Mouse (Mus musculus) G1E-ER4 (cell line): ENCODE measurements around the gene Dcakd. TPM values are rescaled to one million over a fixed set of nuclear protein-coding genes. Genes with fewer than 3 reads are reported as not detected.

Experiments
- GATA1 ChIP-seq: IDR thresholded peaks from one replicate; pipeline ENCODE4 v1.8.0; 2012; ENCODE audit warnings: low read length, inconsistent platforms
- polyA plus RNA-seq: library from polyadenylated mRNA; stranded (reverse); fragments of >175 nt; gene quantifications from 2 replicates; pipeline ENCODE4 v1.2.3, GENCODE M21; 2012

Dcakd gene
- polyA plus RNA-seq, 1 experiment: 136 TPM

- no peak for TF ChIP-seq GATA1
Observed at GRCm38 (mm10) chr11:102946265-102946991, 81.7 kb downstream of the Dcakd start, which contains the start of gene C1ql1. C1ql1 (minus strand) TSS chr11:102946688.

GRCm38 (mm10) chr11:102945306-102946264, 82.5 kb downstream of the Dcakd start:
- no peak for TF ChIP-seq GATA1

Other genes with a start within 250 kb of the Dcakd start
- not detected in 2 replicates for gene Gjc1, start 208.6 kb downstream of the Dcakd start, polyA plus RNA-seq
- gene Higd1b, start 192.5 kb downstream of the Dcakd start, polyA plus RNA-seq: not detected in 2 replicates
- 364 and 388 TPM in 2 replicates for gene Eftud2, start 147.3 kb downstream of the Dcakd start, polyA plus RNA-seq
- 0.13 and 0.24 TPM in 2 replicates for gene Ccdc103, start 147.1 kb downstream of the Dcakd start, polyA plus RNA-seq
- gene Fam187a, start 143.2 kb downstream of the Dcakd start, polyA plus RNA-seq: not detected in 2 replicates
- gene Gfap, start 127.4 kb downstream of the Dcakd start, polyA plus RNA-seq: 0.02 TPM in 1 of 2 replicates, not detected in the other
- 32.8 and 39.4 TPM in 2 replicates for gene Kif18b, start 103.2 kb downstream of the Dcakd start, polyA plus RNA-seq
- gene C1ql1, start 81.6 kb downstream of the Dcakd start, polyA plus RNA-seq: not detected in 2 replicates
- 5.0 and 13.0 TPM in 2 replicates for gene Nmt1, start 143 bp downstream of the Dcakd start, polyA plus RNA-seq
- gene Plcd3, start 73.3 kb upstream of the Dcakd start, polyA plus RNA-seq: 0.03 TPM in 1 of 2 replicates, not detected in the other
- 27.3 and 31.9 TPM in 2 replicates for gene Acbd4, start 73.3 kb upstream of the Dcakd start, polyA plus RNA-seq
- 40.7 and 42.1 TPM in 2 replicates for gene Hexim1, start 87.9 kb upstream of the Dcakd start, polyA plus RNA-seq
- 9.8 and 12.5 TPM in 2 replicates for gene Hexim2, start 104.1 kb upstream of the Dcakd start, polyA plus RNA-seq
- 0.02 TPM in 1 of 2 replicates, not detected in the other for gene Fmnl1, start 142.8 kb upstream of the Dcakd start, polyA plus RNA-seq
- not detected in 2 replicates for gene 1700023F06Rik, start 180.2 kb upstream of the Dcakd start, polyA plus RNA-seq
- gene Spata32, start 190.1 kb upstream of the Dcakd start, polyA plus RNA-seq: not detected in 2 replicates
- 5.0 and 5.6 TPM in 2 replicates for gene Map3k14, start 239.1 kb upstream of the Dcakd start, polyA plus RNA-seq